Mouse (Mus musculus): ENCODE results near the gene Tcte2. TPM values are rescaled to one million over a fixed set of nuclear protein-coding genes. Genes with fewer than 3 reads are reported as not detected.

Tcte2 gene
- polyA plus RNA-seq, 1 experiment from 2014 or later: 5.0 TPM

GRCm38 (mm10) chr17:13698194-13698593, 63.4 kb downstream of the Tcte2 start:
- no peak overlapping the region for H3K4me2 ChIP-seq (ENCODE audit: low read length)
- peaks cover 21% of the 10 kb centered on the region in 2 experiments for H3K4me1 ChIP-seq (ENCODE audit: control insufficient read depth in 2 of 2, insufficient read depth in 2 of 2, low read length in 2 of 2)
- H3K4me3 ChIP-seq (ENCODE audit: control insufficient read depth in 1 of 2, insufficient read depth in 1 of 2, low read depth in 1 of 2, low read length in 2 of 2): no peak overlapping the region
- no peak for ATAC-seq (ENCODE audit: insufficient number of reproducible peaks, insufficient read depth, low FRiP score, low read depth)
- WGBS: 91% methylated on average over 4 of the region's 4 CpGs
- H3K27me3 ChIP-seq (ENCODE audit: control insufficient read depth, insufficient read depth, low read length): no peaks in the 10 kb centered on the region
- no peaks in the 10 kb centered on the region for H3K9me3 ChIP-seq (ENCODE audit: control insufficient read depth, low read length)
- H3K36me3 ChIP-seq (ENCODE audit: control insufficient read depth, insufficient read depth, low read length): no peaks in the 10 kb centered on the region
- no peak overlapping the region for H3K27ac ChIP-seq (replicated peaks in 1 of 2; ENCODE audit: control insufficient read depth in 1 of 2, insufficient read depth in 1 of 2, low read depth in 2 of 2, low read length in 2 of 2)
- H3K9ac ChIP-seq (ENCODE audit: low read length): no peak overlapping the region

DNA sequence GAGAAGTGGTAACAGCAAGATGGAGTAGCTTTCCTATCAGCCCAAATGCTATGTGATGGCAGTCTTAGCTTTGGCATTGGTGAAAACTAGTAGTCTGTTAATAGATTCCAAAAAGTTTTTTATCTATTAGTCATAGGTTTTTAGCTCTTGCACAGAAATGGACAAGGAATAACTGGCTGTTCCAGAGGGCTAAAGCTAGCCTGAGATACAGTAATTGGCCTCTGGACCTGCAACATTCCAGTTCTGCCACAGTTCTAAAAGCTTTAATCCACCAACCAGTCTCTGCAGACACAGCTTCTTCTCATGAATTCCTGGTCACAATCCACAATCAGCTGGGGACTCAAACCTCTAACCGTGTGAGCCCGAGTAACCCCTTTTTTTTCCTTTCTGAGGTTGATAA, 64.0 kb downstream of the Tcte2 start:
- WGBS: 65% methylated on average over 2 of the region's 2 CpGs
- ATAC-seq (ENCODE audit: insufficient number of reproducible peaks, insufficient read depth, low FRiP score, low read depth): no peak
- Histone ChIP-seq H3K9ac (ENCODE audit: low read length) (no peak overlapping the region), H3K36me3 (ENCODE audit: control insufficient read depth, insufficient read depth, low read length) (no peaks in the 10 kb centered on the region), H3K4me1 (ENCODE audit: control insufficient read depth in 2 of 2, insufficient read depth in 2 of 2, low read length in 2 of 2) (peaks cover 21% of the 10 kb centered on the region in 2 experiments), H3K9me3 (ENCODE audit: control insufficient read depth, low read length) (no peaks in the 10 kb centered on the region), H3K4me3 (ENCODE audit: control insufficient read depth in 1 of 2, insufficient read depth in 1 of 2, low read depth in 1 of 2, low read length in 2 of 2) (no peak overlapping the region), H3K4me2 (ENCODE audit: low read length) (no peak overlapping the region), H3K27ac (replicated peaks in 1 of 2; ENCODE audit: control insufficient read depth in 1 of 2, insufficient read depth in 1 of 2, low read depth in 2 of 2, low read length in 2 of 2) (no peak overlapping the region), H3K27me3 (ENCODE audit: control insufficient read depth, insufficient read depth, low read length) (no peaks in the 10 kb centered on the region)

- H3K4me1 ChIP-seq (ENCODE audit: control insufficient read depth in 2 of 2, insufficient read depth in 2 of 2, low read length in 2 of 2): peaks cover 18% of the 10 kb centered on the region in 2 experiments
- no peak overlapping the region for H3K9ac ChIP-seq (ENCODE audit: low read length)
- H3K9me3 ChIP-seq (ENCODE audit: control insufficient read depth, low read length): no peaks in the 10 kb centered on the region
- no peak overlapping the region for H3K4me2 ChIP-seq (ENCODE audit: low read length)
- H3K4me3 ChIP-seq (ENCODE audit: control insufficient read depth in 1 of 2, insufficient read depth in 1 of 2, low read depth in 1 of 2, low read length in 2 of 2): no peak overlapping the region
- 61% methylated on average over 5 of the region's 5 CpGs for WGBS
- no peaks in the 10 kb centered on the region for H3K27me3 ChIP-seq (ENCODE audit: control insufficient read depth, insufficient read depth, low read length)
- no peak overlapping the region for H3K27ac ChIP-seq (replicated peaks in 1 of 2; ENCODE audit: control insufficient read depth in 1 of 2, insufficient read depth in 1 of 2, low read depth in 2 of 2, low read length in 2 of 2)
- no peaks in the 10 kb centered on the region for H3K36me3 ChIP-seq (ENCODE audit: control insufficient read depth, insufficient read depth, low read length)
- no peak for ATAC-seq (ENCODE audit: insufficient number of reproducible peaks, insufficient read depth, low FRiP score, low read depth)
These were observed 65.7 kb downstream of the Tcte2 start for GRCm38 (mm10) chr17:13695881-13696280.

DNA sequence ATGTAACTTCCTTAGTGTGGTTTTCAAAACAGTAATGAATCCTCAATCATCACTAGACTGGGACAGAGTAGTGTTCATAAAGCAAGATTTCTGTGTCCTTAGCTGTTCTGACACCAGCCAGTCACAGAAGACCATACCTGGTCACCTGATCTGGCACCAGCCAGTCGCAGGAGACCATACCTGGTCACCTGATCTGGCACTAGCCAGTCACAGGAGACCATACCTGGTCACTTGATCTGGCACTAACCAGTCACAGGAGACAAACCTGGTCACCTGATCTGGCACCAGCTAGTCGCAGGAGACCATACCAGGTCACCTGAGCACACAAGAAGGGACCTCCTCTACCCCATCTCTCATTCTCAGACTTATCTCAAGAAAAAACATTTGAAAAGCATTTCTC, 66.4 kb downstream of the Tcte2 start:
- Histone ChIP-seq H3K36me3 (ENCODE audit: control insufficient read depth, insufficient read depth, low read length) (no peaks in the 10 kb centered on the region), H3K4me2 (ENCODE audit: low read length) (no peak overlapping the region), H3K9me3 (ENCODE audit: control insufficient read depth, low read length) (no peaks in the 10 kb centered on the region), H3K27ac (replicated peaks in 1 of 2; ENCODE audit: control insufficient read depth in 1 of 2, insufficient read depth in 1 of 2, low read depth in 2 of 2, low read length in 2 of 2) (no peak overlapping the region), H3K4me1 (ENCODE audit: control insufficient read depth in 2 of 2, insufficient read depth in 2 of 2, low read length in 2 of 2) (peaks cover 11 to 12% of the 10 kb centered on the region in 2 experiments), H3K4me3 (ENCODE audit: control insufficient read depth in 1 of 2, insufficient read depth in 1 of 2, low read depth in 1 of 2, low read length in 2 of 2) (no peak overlapping the region), H3K9ac (ENCODE audit: low read length) (no peak overlapping the region), H3K27me3 (ENCODE audit: control insufficient read depth, insufficient read depth, low read length) (no peaks in the 10 kb centered on the region)
- ATAC-seq (ENCODE audit: insufficient number of reproducible peaks, insufficient read depth, low FRiP score, low read depth): no peak
- 83% methylated on average over 2 of the region's 2 CpGs for WGBS

DNA sequence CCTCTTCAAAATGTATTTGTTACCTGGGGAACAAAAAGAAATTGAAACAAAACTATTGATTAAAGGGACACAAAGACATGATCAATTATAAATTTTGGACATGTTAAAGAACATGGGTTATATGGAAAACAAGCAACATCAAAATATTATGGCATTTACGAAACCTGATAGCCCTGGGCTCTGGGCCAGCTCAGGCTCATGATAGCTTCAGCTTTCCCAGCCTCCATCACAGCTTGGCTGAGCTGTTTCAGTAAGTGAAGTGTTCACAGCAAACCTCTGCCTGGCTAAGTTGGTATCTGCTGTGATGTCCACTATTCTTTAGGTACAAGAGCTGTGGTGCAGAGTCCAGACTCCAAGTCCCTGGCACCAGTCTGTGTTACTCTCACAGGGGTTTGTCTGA, 67.4 kb downstream of the Tcte2 start:
- no peak for ATAC-seq (ENCODE audit: insufficient number of reproducible peaks, insufficient read depth, low FRiP score, low read depth)
- 87% methylated on average over 1 of the region's 1 CpGs for WGBS
- Histone ChIP-seq H3K4me1 (ENCODE audit: control insufficient read depth in 2 of 2, insufficient read depth in 2 of 2, low read length in 2 of 2) (peaks cover 1% of the 10 kb centered on the region in 2 experiments; a peak in 3 of 4 replicates), H3K36me3 (ENCODE audit: control insufficient read depth, insufficient read depth, low read length) (no peaks in the 10 kb centered on the region), H3K27me3 (ENCODE audit: control insufficient read depth, insufficient read depth, low read length) (no peaks in the 10 kb centered on the region), H3K4me3 (ENCODE audit: control insufficient read depth in 1 of 2, insufficient read depth in 1 of 2, low read depth in 1 of 2, low read length in 2 of 2) (no peak overlapping the region), H3K9me3 (ENCODE audit: control insufficient read depth, low read length) (no peaks in the 10 kb centered on the region), H3K9ac (ENCODE audit: low read length) (no peak overlapping the region), H3K27ac (replicated peaks in 1 of 2; ENCODE audit: control insufficient read depth in 1 of 2, insufficient read depth in 1 of 2, low read depth in 2 of 2, low read length in 2 of 2) (no peak overlapping the region), H3K4me2 (ENCODE audit: low read length) (no peak overlapping the region)

GRCm38 (mm10) chr17:13687656-13688055, 74.0 kb downstream of the Tcte2 start:
- H3K4me3 ChIP-seq (ENCODE audit: control insufficient read depth in 1 of 2, insufficient read depth in 1 of 2, low read depth in 1 of 2, low read length in 2 of 2): no peak overlapping the region
- WGBS: 80% methylated on average over 1 of the region's 1 CpGs
- no peaks in the 10 kb centered on the region for H3K27me3 ChIP-seq (ENCODE audit: control insufficient read depth, insufficient read depth, low read length)
- H3K36me3 ChIP-seq (ENCODE audit: control insufficient read depth, insufficient read depth, low read length): no peaks in the 10 kb centered on the region
- H3K4me1 ChIP-seq (ENCODE audit: control insufficient read depth in 2 of 2, insufficient read depth in 2 of 2, low read length in 2 of 2): peaks cover 17 to 19% of the 10 kb centered on the region in 2 experiments
- no peak overlapping the region for H3K9ac ChIP-seq (ENCODE audit: low read length)
- no peaks in the 10 kb centered on the region for H3K9me3 ChIP-seq (ENCODE audit: control insufficient read depth, low read length)
- H3K4me2 ChIP-seq (ENCODE audit: low read length): no peak overlapping the region
- H3K27ac ChIP-seq (replicated peaks in 1 of 2; ENCODE audit: control insufficient read depth in 1 of 2, insufficient read depth in 1 of 2, low read depth in 2 of 2, low read length in 2 of 2): no peak overlapping the region
- no peak for ATAC-seq (ENCODE audit: insufficient number of reproducible peaks, insufficient read depth, low FRiP score, low read depth)

- Histone ChIP-seq H3K27me3 (ENCODE audit: control insufficient read depth, insufficient read depth, low read length) (no peaks in the 10 kb centered on the region), H3K4me2 (ENCODE audit: low read length) (no peak overlapping the region), H3K27ac (replicated peaks in 1 of 2; ENCODE audit: control insufficient read depth in 1 of 2, insufficient read depth in 1 of 2, low read depth in 2 of 2, low read length in 2 of 2) (no peak overlapping the region), H3K9ac (ENCODE audit: low read length) (no peak overlapping the region), H3K4me1 (ENCODE audit: control insufficient read depth in 2 of 2, insufficient read depth in 2 of 2, low read length in 2 of 2) (peaks cover 23 to 25% of the 10 kb centered on the region in 2 experiments), H3K36me3 (ENCODE audit: control insufficient read depth, insufficient read depth, low read length) (no peaks in the 10 kb centered on the region), H3K9me3 (ENCODE audit: control insufficient read depth, low read length) (no peaks in the 10 kb centered on the region), H3K4me3 (ENCODE audit: control insufficient read depth in 1 of 2, insufficient read depth in 1 of 2, low read depth in 1 of 2, low read length in 2 of 2) (no peak overlapping the region)
- WGBS: 74% methylated on average over 4 of the region's 4 CpGs
- ATAC-seq (ENCODE audit: insufficient number of reproducible peaks, insufficient read depth, low FRiP score, low read depth): no peak
These were observed 74.5 kb downstream of the Tcte2 start for GRCm38 (mm10) chr17:13687086-13687485.

- Histone ChIP-seq H3K9ac (ENCODE audit: low read length) (no peak overlapping the region), H3K4me1 (ENCODE audit: control insufficient read depth in 2 of 2, insufficient read depth in 2 of 2, low read length in 2 of 2) (peaks cover 26 to 29% of the 10 kb centered on the region in 2 experiments), H3K27me3 (ENCODE audit: control insufficient read depth, insufficient read depth, low read length) (no peaks in the 10 kb centered on the region), H3K4me2 (ENCODE audit: low read length) (no peak overlapping the region), H3K9me3 (ENCODE audit: control insufficient read depth, low read length) (no peaks in the 10 kb centered on the region), H3K27ac (replicated peaks in 1 of 2; ENCODE audit: control insufficient read depth in 1 of 2, insufficient read depth in 1 of 2, low read depth in 2 of 2, low read length in 2 of 2) (no peak overlapping the region), H3K36me3 (ENCODE audit: control insufficient read depth, insufficient read depth, low read length) (no peaks in the 10 kb centered on the region), H3K4me3 (ENCODE audit: control insufficient read depth in 1 of 2, insufficient read depth in 1 of 2, low read depth in 1 of 2, low read length in 2 of 2) (no peak overlapping the region)
- 71% methylated on average over 3 of the region's 3 CpGs for WGBS
- no peak for ATAC-seq (ENCODE audit: insufficient number of reproducible peaks, insufficient read depth, low FRiP score, low read depth)
These were observed 76.0 kb downstream of the Tcte2 start for GRCm38 (mm10) chr17:13685621-13686020.

Measured in heart, embryonic 14.5 days (tissue).